Mouse (Mus musculus): ENCODE measurements around the gene Pdik1l. TPM values are rescaled to one million over a fixed set of nuclear protein-coding genes. Genes with fewer than 3 reads are reported as not detected.
"Not testable (repeated sequence)": the region's sequence is repeated elsewhere in the genome, so short reads cannot be mapped to it uniquely, and the experiment has no call there.

The Pdik1l gene
- polyA plus RNA-seq, 1 experiment from 2014 or later, result 16.3 TPM

GRCm38 (mm10) chr4:134273417-134274345 is 14.0 kb downstream of the Pdik1l start:
- H3K27ac ChIP-seq (ENCODE audit: low read depth, low read length), result peak overlapping the region; percentile 46

GRCm38 (mm10) chr4:134272731-134273416 is 14.8 kb downstream of the Pdik1l start:
- Histone ChIP-seq H3K9me3 (replicated peaks; ENCODE audit: control insufficient read depth, low read length) (no peaks in the 10 kb centered on the region), H3K4me3 (ENCODE audit: low read depth, low read length) (peak overlapping the region; percentile 11), H3K27me3 (ENCODE audit: control insufficient read depth, insufficient read depth, low read length) (no peaks in the 10 kb centered on the region), H3K9ac (ENCODE audit: low read depth, low read length) (peak overlapping the region; percentile 56), H3K4me2 (peak overlapping the region; percentile 55), H3K36me3 (ENCODE audit: control insufficient read depth, insufficient read depth, low read length) (no peaks in the 10 kb centered on the region), H3K4me1 (ENCODE audit: control insufficient read depth, insufficient read depth, low read length) (peaks cover 6% of the 10 kb centered on the region; the same call in 1 of the 2 replicates), H3K27ac (ENCODE audit: low read depth, low read length) (peak overlapping the region; percentile 35; the same call in 1 of the 2 replicates)
- WGBS (ENCODE audit: insufficient replicate concordance), result 28% methylated on average over 12 of the region's 13 CpGs
- no peak for ATAC-seq (replicated peaks; ENCODE audit: insufficient number of reproducible peaks, low FRiP score, low TSS enrichment)

More at GRCm38 (mm10) chr4:134273417-134274345, 14.0 kb downstream of the Pdik1l start:
- Histone ChIP-seq H3K36me3 (ENCODE audit: control insufficient read depth, insufficient read depth, low read length) (peaks cover 6% of the 10 kb centered on the region), H3K4me1 (ENCODE audit: control insufficient read depth, insufficient read depth, low read length) (peaks cover 6% of the 10 kb centered on the region; the same call in 1 of the 2 replicates), H3K4me3 (ENCODE audit: low read depth, low read length) (peak overlapping the region; percentile 11), H3K4me2 (peak overlapping the region; percentile 55), H3K9me3 (replicated peaks; ENCODE audit: control insufficient read depth, low read length) (no peaks in the 10 kb centered on the region), H3K27me3 (ENCODE audit: control insufficient read depth, insufficient read depth, low read length) (no peaks in the 10 kb centered on the region), H3K9ac (ENCODE audit: low read depth, low read length) (peak overlapping the region; percentile 46)
- WGBS (ENCODE audit: insufficient replicate concordance), result 2% methylated on average over 14 of the region's 14 CpGs
- ATAC-seq (replicated peaks; ENCODE audit: insufficient number of reproducible peaks, low FRiP score, low TSS enrichment), result peak; percentile 68

- Histone ChIP-seq H3K4me1 (ENCODE audit: control insufficient read depth, insufficient read depth, low read length) (peaks cover 6% of the 10 kb centered on the region; the same call in 1 of the 2 replicates), H3K36me3 (ENCODE audit: control insufficient read depth, insufficient read depth, low read length) (no peaks in the 10 kb centered on the region), H3K9ac (ENCODE audit: low read depth, low read length) (no peak overlapping the region), H3K27ac (ENCODE audit: low read depth, low read length) (no peak overlapping the region), H3K9me3 (replicated peaks; ENCODE audit: control insufficient read depth, low read length) (no peaks in the 10 kb centered on the region), H3K27me3 (ENCODE audit: control insufficient read depth, insufficient read depth, low read length) (no peaks in the 10 kb centered on the region), H3K4me2 (no peak overlapping the region), H3K4me3 (ENCODE audit: low read depth, low read length) (no peak overlapping the region)
- WGBS (ENCODE audit: insufficient replicate concordance), result 81% methylated on average over 7 of the region's 7 CpGs
- no peak for ATAC-seq (replicated peaks; ENCODE audit: insufficient number of reproducible peaks, low FRiP score, low TSS enrichment)
Observed at GRCm38 (mm10) chr4:134271979-134272378, 15.7 kb downstream of the Pdik1l start.

DNA sequence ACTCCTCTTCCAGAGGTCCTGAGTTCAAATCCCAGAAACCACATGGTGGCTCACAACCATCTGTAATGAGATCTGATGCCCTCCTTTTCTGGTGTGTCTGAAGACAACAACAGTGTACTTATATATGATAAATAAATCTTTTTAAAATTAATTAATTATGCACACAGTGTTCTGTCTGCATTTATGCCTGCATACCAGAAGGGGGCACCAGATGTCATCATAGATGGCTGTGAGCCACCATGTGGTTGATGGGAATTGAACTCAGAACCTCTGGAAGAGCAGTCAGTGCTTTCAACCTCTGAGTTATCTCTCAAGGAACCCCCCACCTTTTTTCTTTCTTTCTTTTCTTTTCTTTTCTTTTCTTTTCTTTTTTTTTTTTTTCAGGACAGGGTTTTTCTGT is 18.1 kb downstream of the Pdik1l start:
- not testable (repeated sequence) for H3K9ac ChIP-seq (ENCODE audit: low read depth, low read length); H3K9me3 ChIP-seq (replicated peaks; ENCODE audit: control insufficient read depth, low read length); ATAC-seq (replicated peaks; ENCODE audit: insufficient number of reproducible peaks, low FRiP score, low TSS enrichment); H3K27me3 ChIP-seq (ENCODE audit: control insufficient read depth, insufficient read depth, low read length); H3K36me3 ChIP-seq (ENCODE audit: control insufficient read depth, insufficient read depth, low read length); H3K27ac ChIP-seq (ENCODE audit: low read depth, low read length); H3K4me2 ChIP-seq; H3K4me3 ChIP-seq (ENCODE audit: low read depth, low read length); H3K4me1 ChIP-seq (ENCODE audit: control insufficient read depth, insufficient read depth, low read length)

DNA sequence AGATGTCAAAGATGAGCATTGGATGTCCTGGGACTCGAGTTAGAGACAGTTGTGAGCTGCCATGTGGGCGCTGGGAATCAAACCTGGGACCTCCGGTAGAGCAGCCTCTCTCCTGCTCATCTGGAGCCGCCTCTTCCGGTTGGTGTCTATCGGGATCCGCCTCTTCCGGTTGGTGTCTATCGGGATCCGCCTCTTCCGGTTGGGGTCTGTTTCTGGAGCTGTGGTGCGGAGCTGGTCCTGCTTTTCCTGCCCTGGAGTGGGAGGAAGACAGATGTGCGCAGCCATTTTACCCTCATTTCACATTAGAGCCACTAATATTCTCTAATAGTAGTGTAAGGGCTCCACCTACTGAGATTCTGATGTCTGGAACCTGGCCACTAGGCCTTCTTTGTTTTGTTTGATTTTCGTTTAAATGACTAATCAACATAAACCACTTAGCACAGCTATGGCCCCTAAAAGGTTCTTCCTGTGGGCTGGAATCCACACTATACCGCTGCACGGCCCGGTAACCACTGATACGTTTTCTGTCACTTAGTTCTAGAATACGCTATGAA is 19.5 kb downstream of the Pdik1l start:
- 79% methylated on average over 19 of the region's 19 CpGs for WGBS (ENCODE audit: insufficient replicate concordance)
- Histone ChIP-seq H3K36me3 (ENCODE audit: control insufficient read depth, insufficient read depth, low read length) (no peaks in the 10 kb centered on the region), H3K4me2 (no peak overlapping the region), H3K27me3 (ENCODE audit: control insufficient read depth, insufficient read depth, low read length) (no peaks in the 10 kb centered on the region), H3K27ac (ENCODE audit: low read depth, low read length) (no peak overlapping the region), H3K9me3 (replicated peaks; ENCODE audit: control insufficient read depth, low read length) (no peaks in the 10 kb centered on the region), H3K4me3 (ENCODE audit: low read depth, low read length) (no peak overlapping the region), H3K4me1 (ENCODE audit: control insufficient read depth, insufficient read depth, low read length) (peaks cover 4% of the 10 kb centered on the region; the same call in 1 of the 2 replicates), H3K9ac (ENCODE audit: low read depth, low read length) (no peak overlapping the region)
- no peak for ATAC-seq (replicated peaks; ENCODE audit: insufficient number of reproducible peaks, low FRiP score, low TSS enrichment)

GRCm38 (mm10) chr4:134265860-134266585 is 21.7 kb downstream of the Pdik1l start:
- H3K4me1 ChIP-seq (ENCODE audit: control insufficient read depth, insufficient read depth, low read length), result no peaks in the 10 kb centered on the region
- H3K36me3 ChIP-seq (ENCODE audit: control insufficient read depth, insufficient read depth, low read length), result no peaks in the 10 kb centered on the region
- ATAC-seq (replicated peaks; ENCODE audit: insufficient number of reproducible peaks, low FRiP score, low TSS enrichment), result no peak
- H3K27me3 ChIP-seq (ENCODE audit: control insufficient read depth, insufficient read depth, low read length), result no peaks in the 10 kb centered on the region
- WGBS (ENCODE audit: insufficient replicate concordance), result 71% methylated on average over 9 of the region's 9 CpGs
- H3K4me2 ChIP-seq, result no peak overlapping the region
- H3K9ac ChIP-seq (ENCODE audit: low read depth, low read length), result no peak overlapping the region
- no peak overlapping the region for H3K4me3 ChIP-seq (ENCODE audit: low read depth, low read length)
- no peak overlapping the region for H3K27ac ChIP-seq (ENCODE audit: low read depth, low read length)
- H3K9me3 ChIP-seq (replicated peaks; ENCODE audit: control insufficient read depth, low read length), result no peaks in the 10 kb centered on the region

GRCm38 (mm10) chr4:134263191-134263590 is 24.5 kb downstream of the Pdik1l start:
- ATAC-seq (replicated peaks; ENCODE audit: insufficient number of reproducible peaks, low FRiP score, low TSS enrichment), result no peak
- H3K4me2 ChIP-seq, result no peak overlapping the region
- no peak overlapping the region for H3K4me3 ChIP-seq (ENCODE audit: low read depth, low read length)
- no peaks in the 10 kb centered on the region for H3K4me1 ChIP-seq (ENCODE audit: control insufficient read depth, insufficient read depth, low read length)
- no peaks in the 10 kb centered on the region for H3K36me3 ChIP-seq (ENCODE audit: control insufficient read depth, insufficient read depth, low read length)
- H3K27ac ChIP-seq (ENCODE audit: low read depth, low read length), result no peak overlapping the region
- H3K9me3 ChIP-seq (replicated peaks; ENCODE audit: control insufficient read depth, low read length), result no peaks in the 10 kb centered on the region
- no peaks in the 10 kb centered on the region for H3K27me3 ChIP-seq (ENCODE audit: control insufficient read depth, insufficient read depth, low read length)
- WGBS (ENCODE audit: insufficient replicate concordance), result 27% methylated on average over 6 of the region's 6 CpGs
- no peak overlapping the region for H3K9ac ChIP-seq (ENCODE audit: low read depth, low read length)

DNA sequence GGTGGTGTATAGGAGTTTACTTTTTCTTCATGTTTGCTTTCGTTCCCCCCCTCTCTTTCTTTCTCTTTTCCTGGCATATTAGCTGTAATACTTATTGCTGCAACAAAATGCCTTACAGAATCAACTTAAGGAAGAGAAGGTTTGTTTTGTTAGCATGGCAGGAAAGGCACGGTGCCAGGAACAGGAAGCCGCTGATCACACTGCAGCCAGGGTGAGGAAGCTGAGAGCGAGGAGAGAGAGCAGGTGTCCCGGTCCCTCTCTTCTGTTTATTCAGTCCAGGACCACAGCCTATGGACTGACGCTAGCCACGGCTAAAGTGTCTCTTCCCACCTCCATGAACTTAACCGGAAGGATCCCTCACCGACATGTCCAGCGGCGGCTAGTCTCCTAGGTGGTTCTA is 29.3 kb downstream of the Pdik1l start:
- WGBS (ENCODE audit: insufficient replicate concordance), result 58% methylated on average over 11 of the region's 11 CpGs
- H3K9me3 ChIP-seq (replicated peaks; ENCODE audit: control insufficient read depth, low read length), result no peaks in the 10 kb centered on the region
- H3K36me3 ChIP-seq (ENCODE audit: control insufficient read depth, insufficient read depth, low read length), result no peaks in the 10 kb centered on the region
- H3K9ac ChIP-seq (ENCODE audit: low read depth, low read length), result no peak overlapping the region
- no peak overlapping the region for H3K4me3 ChIP-seq (ENCODE audit: low read depth, low read length)
- no peak overlapping the region for H3K27ac ChIP-seq (ENCODE audit: low read depth, low read length)
- H3K4me1 ChIP-seq (ENCODE audit: control insufficient read depth, insufficient read depth, low read length), result peaks cover 38% of the 10 kb centered on the region
- H3K4me2 ChIP-seq, result no peak overlapping the region
- no peak for ATAC-seq (replicated peaks; ENCODE audit: insufficient number of reproducible peaks, low FRiP score, low TSS enrichment)
- peaks cover 5% of the 10 kb centered on the region for H3K27me3 ChIP-seq (ENCODE audit: control insufficient read depth, insufficient read depth, low read length)

Measured in heart, embryonic 11.5 days (tissue).